Mouse (Mus musculus) heart, adult 18-20 months (tissue): ENCODE results near the gene Ndrg2. TPM values are rescaled to one million over a fixed set of nuclear protein-coding genes. Genes with fewer than 3 reads are reported as not detected.
"Not testable (repeated sequence)": the region's sequence is repeated elsewhere in the genome, so short reads cannot be mapped to it uniquely, and the experiment has no call there.

Experiments used
- DNase-seq, 2 experiments: peaks; one replicate each; pipeline ENCODE4 v3.0.0; 2021 to 2022; ENCODE audit warnings: mixed read lengths in 1 of 2
- total RNA-seq, 2 experiments: library from RNA; stranded (reverse); gene quantifications; 2 replicates each; pipeline ENCODE4 v1.2.3; 2021

Ndrg2 gene
- total RNA-seq, 2 experiments from 2014 or later, result 1,486 to 1,502 TPM

- DNase-seq, result no peak
These were observed 36.4 kb downstream of the Ndrg2 start for GRCm38 (mm10) chr14:51877517-51877916.

- no peak for DNase-seq
These were observed 42.2 kb downstream of the Ndrg2 start for GRCm38 (mm10) chr14:51871741-51872140.

DNA sequence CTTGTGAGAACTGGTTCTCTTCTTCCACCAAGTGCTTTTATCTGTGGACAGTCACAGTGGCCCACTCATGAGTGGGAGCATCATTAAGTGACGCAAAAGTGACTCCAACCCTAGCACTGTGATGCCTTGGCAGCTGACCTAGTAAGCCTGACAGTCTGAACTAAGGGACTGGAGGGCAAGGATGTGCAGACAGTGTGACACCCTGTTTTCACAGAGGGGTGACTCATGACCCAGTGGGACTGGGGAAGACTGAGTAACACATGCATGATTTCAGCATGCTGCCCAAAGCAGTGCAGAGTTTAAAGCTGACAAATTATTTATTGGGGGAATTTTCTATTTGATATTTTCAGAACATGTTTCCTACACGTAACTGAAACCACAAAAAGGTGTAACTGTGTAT, 43.2 kb downstream of the Ndrg2 start:
- DNase-seq, result no peak

GRCm38 (mm10) chr14:51863603-51864002, 50.4 kb downstream of the Ndrg2 start:
- DNase-seq, result peak in 1 of 2 experiments; percentile 6

DNA sequence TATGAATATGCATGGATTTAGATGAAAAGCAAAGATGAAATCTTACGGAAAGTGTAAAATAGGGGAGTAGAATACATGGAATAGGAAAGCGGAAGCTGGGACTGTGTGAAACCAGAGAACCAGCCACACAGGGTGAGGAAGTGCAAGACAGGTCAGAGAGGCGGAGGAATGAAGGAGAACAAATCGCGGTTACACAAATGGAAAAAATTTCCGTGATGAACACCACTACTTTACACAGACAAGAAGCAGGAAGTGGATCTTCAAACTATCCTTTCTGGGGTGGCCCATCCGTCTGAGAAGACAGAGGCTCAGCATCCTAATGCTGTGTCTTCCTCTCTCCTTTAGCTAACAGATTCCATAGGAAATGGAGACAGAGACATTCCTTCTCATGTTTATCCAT, 58.7 kb downstream of the Ndrg2 start:
- not testable (repeated sequence) for DNase-seq

Other genes with a start within 250 kb of the Ndrg2 start
- not detected for gene Gm17079, start 218.7 kb downstream of the Ndrg2 start, total RNA-seq
- not detected for gene Gm5800, start 197.0 kb downstream of the Ndrg2 start, total RNA-seq
- gene Ang4, start 140.6 kb downstream of the Ndrg2 start, total RNA-seq, result not detected
- not detected for gene AY358078, start 114.1 kb downstream of the Ndrg2 start, total RNA-seq
- gene Ear6, start 60.5 kb downstream of the Ndrg2 start, total RNA-seq, result not detected
- 10 to 100 TPM; 24.3 to 26.3 TPM for gene Mettl17, start 29.3 kb downstream of the Ndrg2 start, total RNA-seq
- under 1 TPM in 1 of 2 experiments, not detected in 1; 0.26 TPM for gene Slc39a2, start 21.3 kb downstream of the Ndrg2 start, total RNA-seq
- gene Tppp2, start 4.3 kb upstream of the Ndrg2 start, total RNA-seq, result not detected
- gene Rnase13, start 8.6 kb upstream of the Ndrg2 start, total RNA-seq, result not detected
- 10 to 100 TPM; 24.1 to 25.2 TPM for gene Arhgef40, start 70.6 kb upstream of the Ndrg2 start, total RNA-seq
- 1 to 10 TPM; 2.9 to 3.2 TPM for gene Tmem253, start 101.5 kb upstream of the Ndrg2 start, total RNA-seq
- gene Zfp219, start 106.6 kb upstream of the Ndrg2 start, total RNA-seq, result 10 to 100 TPM; 22.3 to 23.4 TPM
- not detected for gene Olfr221, start 128.3 kb upstream of the Ndrg2 start, total RNA-seq
- gene Hnrnpc, start 189.9 kb upstream of the Ndrg2 start, total RNA-seq, result 100 to 1,000 TPM; 139 to 142 TPM
- 1 to 10 TPM in 1 of 2 experiments, under 1 TPM in 1; 0.30 to 1.0 TPM for gene Rpgrip1, start 196.5 kb upstream of the Ndrg2 start, total RNA-seq